ENCODE assay signal across 9 mouse cellular contexts in genomic region chr4:149277571-149277970, GRCm38 (mm10). TPM values are rescaled to one million over a fixed set of nuclear protein-coding genes. Genes with fewer than 3 reads are reported as not detected.
A peak's percentile ranks its signal among the peaks of the same experiment; 100 is the strongest.
DNase-seq lines count a peak whose midpoint lies in the region; ATAC-seq lines count a peak whose summit lies in the region.
"Had no signal": no experiment of that assay in that cellular context is flagged by ENCODE, and none has a peak within 500 bp of the region (broad histone marks: within the 10 kb centered on the region; RNA-seq: fewer than 3 reads in every experiment).

No protein-coding gene starts in this region.

- 0 out of 2 replicates have a peak, but pooled peaks have one; percentile 73 for ATAC-seq in kidney, embryonic 16.5 days (ENCODE audit: low FRiP score, low TSS enrichment)
- ATAC-seq in embryonic facial prominence, embryonic 12.5 days (ENCODE audit: insufficient number of reproducible peaks, insufficient read depth, low FRiP score, low TSS enrichment): peak; percentile 67; the same call in 1 of the 2 replicates
- peak; percentile 74 for ATAC-seq in hindbrain, embryonic 12.5 days (ENCODE audit: low FRiP score)
- ATAC-seq in midbrain, embryonic 13.5 days: peak; percentile 91
- no peak for ATAC-seq in inflammation-experienced regulatory T-cells, adult 6 months

- peaks cover 17% of the 10 kb centered on the region for H3K36me3 ChIP-seq in kidney, embryonic 16.5 days (ENCODE audit: insufficient read depth, low read length)
- peaks cover 31% of the 10 kb centered on the region for H3K36me3 ChIP-seq in embryonic facial prominence, embryonic 12.5 days
- H3K36me3 ChIP-seq in hindbrain, embryonic 12.5 days: peaks cover 34% of the 10 kb centered on the region
- H3K36me3 ChIP-seq in midbrain, embryonic 13.5 days: peaks cover 31% of the 10 kb centered on the region

- H3K4me3 ChIP-seq in kidney, embryonic 16.5 days (ENCODE audit: low read length): no peak overlapping the region
- H3K4me3 ChIP-seq in embryonic facial prominence, embryonic 12.5 days: no peak overlapping the region
- H3K4me3 ChIP-seq in hindbrain, embryonic 12.5 days: no peak overlapping the region
- H3K4me3 ChIP-seq in midbrain, embryonic 13.5 days (replicated peaks): no peak overlapping the region

- peaks cover 3% of the 10 kb centered on the region for H3K9me3 ChIP-seq in kidney, embryonic 16.5 days (ENCODE audit: low read length)
- no peaks in the 10 kb centered on the region for H3K9me3 ChIP-seq in embryonic facial prominence, embryonic 12.5 days
- no peaks in the 10 kb centered on the region for H3K9me3 ChIP-seq in hindbrain, embryonic 12.5 days (replicated peaks)
- H3K9me3 ChIP-seq in midbrain, embryonic 13.5 days: no peaks in the 10 kb centered on the region
- H3K9me3 ChIP-seq: G1E had no signal

- H3K27me3 ChIP-seq in kidney, embryonic 16.5 days (ENCODE audit: insufficient read depth, low read length): no peaks in the 10 kb centered on the region
- no peaks in the 10 kb centered on the region for H3K27me3 ChIP-seq in embryonic facial prominence, embryonic 12.5 days
- no peaks in the 10 kb centered on the region for H3K27me3 ChIP-seq in hindbrain, embryonic 12.5 days
- no peaks in the 10 kb centered on the region for H3K27me3 ChIP-seq in midbrain, embryonic 13.5 days

- no peak overlapping the region for H3K27ac ChIP-seq in kidney, embryonic 16.5 days (ENCODE audit: low read length)
- H3K27ac ChIP-seq in embryonic facial prominence, embryonic 12.5 days: no peak overlapping the region
- no peak overlapping the region for H3K27ac ChIP-seq in hindbrain, embryonic 12.5 days
- H3K27ac ChIP-seq in midbrain, embryonic 13.5 days: 0 out of 2 replicates have a peak overlapping the region, but pooled peaks have one; percentile 4

- no peak for DNase-seq in kidney, postnatal 25 days
- no peak for DNase-seq in urinary bladder, postnatal 10 days (ENCODE audit: low spot score)
- no peak for DNase-seq in natural killer cell, adult 2 months (ENCODE audit: low spot score in 2 of 2)

- peak overlapping the region; percentile 15; the same call in 1 of the 2 replicates for H3K4me2 ChIP-seq in kidney, embryonic 16.5 days (replicated peaks; ENCODE audit: low read depth, low read length)
- H3K4me2 ChIP-seq in embryonic facial prominence, embryonic 12.5 days (replicated peaks): 0 out of 2 replicates have a peak overlapping the region, but pooled peaks have one; percentile 6
- H3K4me2 ChIP-seq in hindbrain, embryonic 12.5 days (replicated peaks): peak overlapping the region; percentile 21; the same call in 1 of the 2 replicates
- peak overlapping the region; percentile 7 for H3K4me2 ChIP-seq in midbrain, embryonic 13.5 days (replicated peaks)

- H3K9ac ChIP-seq in kidney, embryonic 16.5 days (replicated peaks; ENCODE audit: low read length): no peak overlapping the region
- no peak overlapping the region for H3K9ac ChIP-seq in embryonic facial prominence, embryonic 12.5 days
- no peak overlapping the region for H3K9ac ChIP-seq in hindbrain, embryonic 12.5 days
- no peak overlapping the region for H3K9ac ChIP-seq in midbrain, embryonic 13.5 days (replicated peaks)

- peaks cover 15% of the 10 kb centered on the region for H3K4me1 ChIP-seq in kidney, embryonic 16.5 days (ENCODE audit: insufficient read depth, low read length)
- H3K4me1 ChIP-seq in embryonic facial prominence, embryonic 12.5 days: peaks cover 7% of the 10 kb centered on the region
- H3K4me1 ChIP-seq in hindbrain, embryonic 12.5 days: peaks cover 19% of the 10 kb centered on the region
- peaks cover 41% of the 10 kb centered on the region for H3K4me1 ChIP-seq in midbrain, embryonic 13.5 days (replicated peaks)

- WGBS in kidney, embryonic 16.5 days: 53% methylated on average over 4 of the region's 4 CpGs
- WGBS in embryonic facial prominence, embryonic 12.5 days: 47% methylated on average over 4 of the region's 4 CpGs
- WGBS in hindbrain, embryonic 12.5 days: 60% methylated on average over 4 of the region's 4 CpGs
- 43% methylated on average over 4 of the region's 4 CpGs for WGBS in midbrain, embryonic 13.5 days

RNA-seq across cellular contexts. Expression of gene Kif1b, which starts 29.9 kb away (rescaled TPM):
- polyA plus RNA-seq in kidney, embryonic 16.5 days (2015; fragmentation: Nextera tagmentation; extraction: Ambion mirVana): 25.7 and 29.9 TPM in 2 replicates
- 56.1 and 61.5 TPM in 2 replicates for polyA plus RNA-seq in embryonic facial prominence, embryonic 12.5 days (2016; fragmentation: Nextera tagmentation; extraction: Ambion mirVana)
- 139 and 140 TPM in 2 replicates for polyA plus RNA-seq in hindbrain, embryonic 12.5 days (2016; fragmentation: Nextera tagmentation; extraction: Ambion mirVana)
- polyA plus RNA-seq in midbrain, embryonic 13.5 days (2015; fragmentation: Nextera tagmentation; extraction: Ambion mirVana): 160 and 164 TPM in 2 replicates
- polyA plus RNA-seq in inflammation-experienced regulatory T-cells, adult 6 months (2017; shearing (Covaris generic)): 10 to 100 TPM in 2 of 3 experiments, 1 to 10 TPM in 1; 7.9 to 19.7 (median 16.6) TPM
